Mouse (Mus musculus) kidney, adult 11 months (tissue): Measurements from ENCODE around the gene Jak3.

Experiments
- DNase-seq: peaks from one replicate; pipeline ENCODE4 v3.0.0; 2022

The Jak3 gene

DNA sequence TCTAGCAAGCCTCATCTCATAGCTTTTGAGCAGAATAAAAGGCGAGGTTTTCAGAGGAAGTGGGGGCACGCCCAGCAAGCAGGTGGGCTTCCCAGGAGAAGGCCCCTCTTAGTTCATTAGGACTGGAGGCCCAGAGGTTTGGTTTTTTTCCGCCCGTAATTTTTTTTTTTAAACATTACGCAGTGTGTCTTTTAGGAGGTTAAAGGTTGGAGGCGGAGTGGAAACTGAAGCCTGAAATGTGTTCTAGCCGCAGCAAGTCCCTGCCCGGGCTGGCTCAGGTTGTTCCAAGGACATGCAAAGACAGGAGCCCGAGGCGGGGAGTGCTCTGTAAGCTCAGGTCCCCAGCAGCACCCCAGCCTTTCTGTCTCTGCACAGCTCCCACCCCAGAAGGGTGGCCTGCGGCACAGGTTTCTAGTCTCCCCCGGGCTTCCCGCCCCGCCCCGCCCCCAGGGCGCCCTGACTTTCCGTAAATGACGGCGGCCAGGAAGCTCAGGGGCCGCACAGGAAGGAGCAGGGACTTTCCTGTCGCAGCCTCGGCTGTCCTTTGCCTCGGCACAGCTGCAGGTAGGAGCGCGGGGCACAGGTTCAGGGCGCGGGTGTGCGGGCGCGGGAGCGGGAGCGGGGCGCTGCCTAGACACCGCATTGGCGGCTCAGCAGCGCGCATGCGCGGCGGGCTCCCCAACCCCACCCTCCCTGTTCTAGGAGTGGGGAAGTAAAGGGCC lies at the start of gene Jak3:
TSS of gene Jak3 (plus strand) at position 277 of the 722 bp plus-strand sequence.
- DNase-seq: peak; percentile 59

DNA sequence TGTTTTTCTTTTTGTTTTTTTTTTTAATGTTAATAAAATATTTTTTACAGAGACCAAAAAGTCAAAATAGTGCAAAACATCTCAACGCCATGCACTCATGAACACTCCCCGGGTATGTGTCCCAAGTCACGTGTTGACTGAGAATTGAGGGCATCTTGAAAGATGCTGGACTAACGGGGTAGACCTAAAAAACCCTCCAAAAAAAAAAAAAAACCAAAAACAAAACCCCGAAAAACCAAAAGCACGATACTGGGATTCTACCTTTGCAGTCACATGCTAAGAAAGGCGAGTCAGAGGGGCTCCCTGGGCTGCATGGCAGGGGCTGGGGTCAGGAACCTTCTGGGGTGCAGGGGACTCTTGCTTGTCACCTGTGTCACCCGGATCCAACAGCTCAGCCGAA lies 49.3 kb upstream of the Jak3 start:
- DNase-seq: no peak

DNA sequence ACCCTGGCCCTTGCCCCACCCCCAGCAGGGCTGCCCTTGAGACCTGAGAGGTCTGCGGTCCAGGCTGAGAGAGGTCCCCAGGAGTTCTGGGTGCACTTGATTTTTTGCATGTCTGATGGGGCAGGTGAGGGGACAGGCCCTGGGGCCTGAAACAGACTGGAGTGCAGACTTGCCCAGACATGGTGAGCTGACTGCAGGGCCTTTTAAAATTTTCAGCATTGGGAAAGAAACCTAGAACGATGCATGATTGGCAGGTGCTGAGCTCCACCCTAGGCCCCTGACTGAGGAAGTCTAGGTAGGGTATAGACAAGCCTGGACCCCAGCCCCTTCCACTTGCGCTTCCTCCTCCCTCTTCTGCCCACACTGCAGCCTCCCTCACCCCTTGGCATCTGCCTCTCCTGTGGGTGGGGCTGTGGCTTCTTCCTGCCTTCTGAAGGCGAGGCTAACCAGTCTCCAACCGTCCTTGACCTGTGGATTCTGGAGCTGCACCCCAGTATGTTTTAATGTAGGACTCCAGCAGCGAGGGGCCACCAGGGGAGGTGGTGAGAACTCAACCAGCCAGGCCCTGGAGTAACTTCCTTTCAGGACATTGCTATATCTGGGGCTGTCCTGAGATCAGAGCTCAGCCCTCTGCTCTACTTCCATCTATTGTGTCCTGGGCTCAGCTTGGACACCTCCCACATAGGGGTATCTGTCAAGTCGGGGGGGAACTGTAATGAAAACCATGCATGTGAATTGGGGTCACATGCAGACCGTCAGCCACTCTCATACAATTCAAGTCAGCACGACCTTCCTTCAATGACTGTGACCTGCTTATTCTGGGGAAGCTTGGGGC lies 48.6 kb upstream of the Jak3 start:
- no peak for DNase-seq

DNA sequence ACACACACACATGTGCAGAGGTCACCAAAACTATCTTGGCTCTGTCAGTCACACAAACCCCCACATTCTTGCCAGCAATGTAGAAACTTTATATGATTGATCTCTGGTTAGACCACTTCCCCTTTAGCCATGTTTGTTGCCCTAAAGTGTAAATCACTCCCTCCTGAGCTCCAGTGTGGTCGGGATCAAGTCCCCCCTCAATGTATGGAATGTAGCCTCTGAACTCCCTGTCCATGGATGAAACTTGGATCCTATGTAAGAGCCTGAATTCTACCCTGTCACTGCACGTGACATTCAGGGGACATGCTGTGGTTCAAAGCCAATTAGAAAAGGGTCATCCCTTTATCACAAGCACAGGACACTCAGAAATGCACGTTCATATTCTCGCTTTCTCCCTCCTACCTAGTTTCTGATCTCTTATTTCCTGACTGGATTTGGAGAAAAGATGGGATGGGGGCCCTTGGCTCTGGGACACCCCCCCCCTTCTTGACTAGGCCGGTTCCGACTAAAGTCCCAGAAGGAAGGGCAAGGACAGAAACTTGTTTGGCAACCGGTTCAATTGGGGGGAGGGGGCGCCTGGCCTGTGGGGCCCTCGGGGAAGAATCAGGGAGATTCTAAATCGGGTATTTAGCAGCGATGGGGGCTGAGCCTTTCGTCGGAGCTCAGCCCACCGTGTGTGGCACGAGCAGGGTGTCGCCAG lies 47.5 kb upstream of the Jak3 start:
- no peak for DNase-seq

DNA sequence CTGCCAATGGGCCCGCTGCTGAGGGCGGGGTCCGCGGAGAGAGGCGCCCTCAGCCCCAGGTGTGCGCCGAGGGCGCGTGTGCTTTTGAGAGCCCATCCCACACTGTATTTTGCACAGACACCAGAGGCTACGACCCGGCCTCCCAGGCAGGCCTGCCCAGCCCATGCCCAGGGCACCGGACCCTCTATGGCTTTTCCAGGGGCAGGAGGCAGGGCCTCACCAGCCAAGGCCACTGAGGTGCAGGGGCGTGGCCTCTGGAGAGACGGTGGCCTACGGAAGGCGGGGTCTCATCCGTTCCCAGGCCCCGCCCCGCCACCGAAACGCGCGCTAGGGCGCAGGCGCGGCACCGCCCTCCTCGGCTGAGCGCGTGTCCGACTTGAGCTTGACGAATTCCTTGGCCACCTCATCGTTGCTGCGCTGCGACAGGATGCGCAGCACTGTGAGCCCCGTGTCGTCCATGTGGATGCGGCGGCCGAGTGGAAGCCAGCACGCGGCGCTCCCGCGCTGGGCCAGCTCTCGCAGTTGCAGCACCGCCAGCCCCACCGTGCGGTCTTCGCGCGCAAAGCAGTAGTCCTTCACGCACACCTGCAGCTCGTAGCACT lies 46.9 kb upstream of the Jak3 start:
- DNase-seq: peak; percentile 92

DNA sequence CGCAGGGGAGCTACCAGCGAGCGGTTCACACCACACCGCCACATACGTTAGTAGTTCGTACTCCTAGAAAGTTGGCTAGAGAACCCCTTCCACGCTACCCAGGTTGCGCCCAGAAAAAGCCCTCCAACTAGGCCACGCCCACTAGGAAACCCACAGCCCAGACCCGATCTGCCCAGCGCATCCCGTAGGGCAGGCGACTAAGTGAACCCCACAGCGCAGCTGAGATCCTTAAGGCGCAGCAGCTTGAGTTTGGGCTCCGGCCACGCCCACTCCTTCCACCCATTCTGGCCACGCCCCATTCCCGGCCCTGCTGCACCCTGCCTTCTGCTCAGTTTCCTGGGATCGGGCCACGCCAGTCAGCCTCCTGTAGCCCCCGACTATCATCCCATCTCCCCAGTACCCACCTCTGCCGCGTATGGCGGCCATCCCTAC lies 46.3 kb upstream of the Jak3 start:
- peak; percentile 43 for DNase-seq

DNA sequence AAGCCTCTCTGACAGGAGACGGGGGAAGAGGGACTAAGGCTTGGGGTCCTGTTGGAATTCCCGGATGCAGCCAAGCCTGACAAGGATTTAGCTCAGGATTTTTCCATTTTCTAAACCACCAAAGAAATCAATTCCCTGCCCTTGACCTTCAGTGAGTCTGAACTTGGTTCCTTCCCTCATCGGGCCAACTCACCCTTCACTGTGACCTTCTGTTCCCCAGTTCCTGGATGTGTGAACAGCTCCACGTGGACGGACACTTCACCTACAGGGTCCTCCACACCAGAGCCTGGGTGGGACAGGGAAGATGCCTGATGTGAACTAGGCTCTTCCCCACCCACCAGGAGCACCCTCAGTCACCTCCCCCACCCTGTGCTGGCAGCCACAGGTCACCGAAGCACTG lies 45.3 kb upstream of the Jak3 start:
- DNase-seq: no peak

DNA sequence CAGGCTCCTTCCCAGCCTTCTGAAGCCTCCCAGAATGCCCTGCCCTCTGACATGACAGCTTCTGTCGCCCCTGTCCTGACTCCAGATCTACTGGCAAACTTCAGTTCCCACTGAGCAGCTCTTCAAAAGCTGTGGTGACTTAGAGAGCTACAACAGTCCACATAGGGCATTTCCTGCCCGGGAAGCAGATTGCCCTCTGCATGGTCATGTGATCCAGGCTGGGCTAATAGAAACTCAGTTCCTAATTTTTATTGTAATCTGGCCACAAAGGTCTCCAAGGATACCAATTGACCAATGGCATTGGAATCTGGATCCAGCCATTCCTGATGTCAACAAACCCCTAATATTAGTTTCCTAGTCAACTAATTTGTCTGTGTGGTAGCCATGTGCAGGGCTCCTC lies 44.2 kb upstream of the Jak3 start:
- DNase-seq: no peak

DNA sequence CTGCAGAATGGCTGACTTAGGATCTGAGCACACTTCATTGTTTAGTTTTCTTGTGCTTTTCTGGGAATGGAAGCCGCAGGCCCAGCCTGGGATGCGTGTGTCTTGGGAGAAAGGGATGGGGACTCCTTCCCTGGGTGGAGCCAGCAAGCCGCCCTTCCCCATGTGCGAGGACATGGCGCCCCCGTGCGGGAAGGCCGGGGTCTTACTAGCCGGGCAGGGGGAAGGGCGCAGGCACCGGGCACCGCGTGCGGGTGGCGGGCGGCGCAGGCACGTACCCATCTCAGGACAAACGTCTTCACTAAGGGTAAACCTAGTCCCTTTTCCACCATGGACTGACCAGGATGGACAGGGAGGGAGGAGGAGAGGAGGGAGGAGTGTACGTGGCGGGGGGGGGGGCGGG lies 42.9 kb upstream of the Jak3 start:
- no peak for DNase-seq

DNA sequence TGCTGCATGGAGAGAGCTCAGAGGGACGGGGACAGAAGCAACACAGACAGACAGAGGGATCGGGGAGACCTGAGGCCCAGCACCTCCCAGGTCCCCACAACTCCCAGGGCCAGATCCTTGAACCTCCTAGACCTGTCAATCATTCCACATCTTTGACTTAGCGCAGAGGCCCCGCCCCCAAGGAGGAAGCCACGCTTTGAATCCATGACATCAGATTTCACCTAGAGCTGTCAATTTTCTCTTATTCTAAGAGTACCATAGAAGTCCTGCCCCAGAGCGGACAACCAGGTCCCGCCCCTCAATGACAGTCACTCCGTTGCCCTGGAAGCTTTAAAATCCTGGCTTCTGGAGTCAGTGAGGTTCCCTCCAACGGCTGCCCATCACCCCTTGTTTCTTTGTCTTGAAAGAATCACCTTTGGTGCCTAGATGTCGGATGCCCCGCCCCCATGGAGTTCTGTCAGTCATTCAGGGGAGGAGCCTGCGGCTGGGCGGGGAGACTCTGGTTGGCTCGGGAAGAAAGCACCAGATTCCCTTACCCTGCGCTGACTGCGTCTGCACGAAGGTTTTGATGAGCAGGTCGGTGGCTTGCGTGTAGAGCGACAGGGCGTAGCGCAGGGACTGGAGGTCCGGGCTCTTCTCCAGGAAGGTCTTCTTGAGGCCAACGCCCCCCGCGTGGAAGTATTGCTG lies 42.0 kb upstream of the Jak3 start:
- peak; percentile 70 for DNase-seq

DNA sequence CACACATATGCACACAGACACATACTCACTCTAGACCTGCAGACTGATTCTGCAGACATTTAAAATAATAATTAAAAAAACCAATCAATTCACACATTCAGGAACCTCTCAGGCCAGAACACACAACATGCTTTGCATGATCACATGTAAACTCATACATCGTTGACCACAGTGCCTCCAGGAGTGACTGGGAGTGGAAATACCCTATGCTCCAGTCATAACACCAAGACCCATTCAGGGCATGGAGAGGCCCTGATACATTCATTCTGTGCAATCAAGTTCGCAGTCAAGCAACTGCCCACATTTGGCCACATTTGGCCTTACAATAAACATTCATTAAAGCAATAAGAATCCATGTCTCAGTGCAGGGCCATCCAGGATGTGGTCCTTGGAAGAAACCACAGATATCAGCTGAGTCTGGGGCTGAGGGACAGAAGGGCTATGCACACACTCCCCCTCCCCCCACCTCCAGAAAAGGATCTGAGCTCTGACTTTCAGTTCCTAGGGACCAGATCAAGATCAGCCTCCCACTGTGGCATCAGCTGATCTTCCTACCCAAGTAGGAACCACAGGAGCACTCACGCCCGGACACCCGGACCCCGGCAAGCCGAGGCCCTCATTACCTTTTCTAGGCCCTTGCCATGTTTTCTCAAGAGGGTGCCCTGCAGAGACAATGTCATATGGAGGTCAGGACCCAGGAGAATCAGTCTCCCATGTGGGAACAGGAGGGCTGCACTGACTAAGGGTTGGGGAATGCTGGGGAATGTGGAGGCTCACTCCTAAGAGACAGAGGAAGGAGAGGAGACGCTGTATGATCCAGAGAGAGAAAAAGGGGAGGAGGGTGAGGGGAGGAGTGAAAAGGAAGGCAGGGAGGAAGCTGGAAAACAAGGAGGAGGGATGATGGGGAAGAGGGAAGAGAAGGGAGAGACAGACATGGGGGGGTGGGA lies 38.7 kb upstream of the Jak3 start:
- DNase-seq: no peak

DNA sequence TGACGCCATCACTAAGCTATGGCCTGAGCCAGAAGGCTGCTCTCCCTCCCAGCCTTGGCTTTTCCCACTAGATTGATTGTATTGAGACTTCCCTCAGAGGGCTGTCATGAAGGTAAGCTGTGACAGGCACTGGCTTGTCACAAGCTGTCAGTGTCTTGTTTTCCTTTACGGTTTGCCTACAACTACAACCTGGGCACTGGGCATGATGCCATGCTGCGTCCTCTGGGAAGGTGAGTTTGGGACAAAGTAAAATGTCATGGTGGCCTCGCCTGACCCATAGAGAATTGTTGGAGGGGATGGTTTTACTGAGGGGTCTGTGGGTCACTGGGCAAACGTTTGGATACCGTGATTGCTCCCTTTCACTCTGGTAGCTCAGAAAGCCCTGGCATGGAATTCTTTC lies 37.8 kb upstream of the Jak3 start:
- DNase-seq: no peak

DNA sequence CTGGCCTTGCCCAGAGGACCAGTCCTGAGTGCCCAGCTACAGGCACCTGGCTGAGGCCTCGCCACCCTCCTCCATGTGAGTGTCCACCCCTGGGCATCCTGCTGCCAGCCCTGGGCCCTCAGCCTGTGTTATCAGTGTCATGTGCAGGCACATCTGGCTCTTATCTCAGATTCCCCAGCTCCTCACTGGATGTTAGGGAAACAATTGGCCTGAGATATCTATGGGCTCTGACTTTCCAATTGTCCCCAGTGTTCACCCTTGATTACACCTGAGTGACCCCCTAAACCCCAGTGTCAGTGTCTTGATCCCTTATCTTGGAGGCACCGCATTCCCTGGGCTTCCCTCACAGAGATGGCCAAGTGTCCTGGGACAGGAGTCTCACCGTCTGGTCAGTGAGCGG lies 36.8 kb upstream of the Jak3 start:
- no peak for DNase-seq

DNA sequence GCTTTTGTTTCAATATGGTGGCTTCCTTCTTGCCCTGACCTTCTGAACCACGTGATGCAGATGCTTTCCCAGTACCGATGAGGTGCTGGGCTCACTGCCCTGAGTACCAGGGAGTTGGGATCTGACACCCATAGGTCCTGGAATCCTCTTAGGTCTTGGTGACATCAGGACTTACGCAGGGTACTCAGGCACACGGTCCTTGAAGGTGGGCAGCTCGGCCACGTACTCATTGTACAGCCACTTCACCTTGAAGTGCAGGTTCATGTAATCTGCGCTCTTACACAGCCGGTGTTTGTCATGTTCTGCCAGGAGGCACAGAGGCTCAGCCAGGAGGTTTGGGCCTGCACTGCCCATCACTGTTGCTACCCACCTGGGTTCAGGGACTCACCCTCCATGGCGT lies 30.6 kb upstream of the Jak3 start:
- DNase-seq: no peak

DNA sequence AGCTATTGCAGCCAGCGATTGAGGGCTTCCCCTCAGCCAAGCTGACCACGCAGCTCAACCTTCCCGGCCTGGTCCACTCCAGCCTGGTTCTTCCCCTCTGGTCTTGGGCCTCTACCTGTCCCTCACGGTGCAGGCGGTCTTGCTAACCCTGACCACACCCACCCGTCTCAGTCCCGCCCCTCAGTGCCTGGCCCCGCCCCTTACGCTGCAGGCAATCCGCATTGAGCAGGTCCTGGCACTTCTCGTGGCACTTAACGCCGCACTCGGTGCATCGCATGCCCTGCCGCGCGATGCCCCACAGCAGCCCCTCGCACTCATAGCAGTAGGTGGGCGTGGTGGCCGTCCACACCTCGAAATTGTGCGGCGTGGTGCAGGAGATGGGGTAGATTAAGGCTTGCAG lies 21.5 kb upstream of the Jak3 start:
- DNase-seq: no peak

DNA sequence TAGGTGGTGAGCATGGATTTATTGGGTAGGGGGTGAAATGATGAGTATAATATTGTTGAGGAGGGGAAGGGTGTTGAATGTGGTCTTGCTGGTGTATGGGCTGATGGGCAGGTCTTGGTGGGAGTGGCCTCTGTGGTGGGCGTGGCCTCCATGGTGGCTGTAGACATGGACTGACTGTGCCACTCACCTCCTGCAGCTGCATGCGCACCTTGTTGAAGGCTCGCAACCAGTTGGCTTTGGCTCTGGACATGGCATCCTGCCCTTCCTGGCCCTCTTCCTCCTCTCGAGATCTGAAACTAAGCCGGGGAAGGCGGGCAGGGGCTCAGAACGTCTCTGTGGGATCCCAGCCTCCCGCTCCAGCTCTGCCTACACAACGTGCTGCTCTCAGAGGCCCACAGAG lies 18.3 kb upstream of the Jak3 start:
- DNase-seq: no peak

DNA sequence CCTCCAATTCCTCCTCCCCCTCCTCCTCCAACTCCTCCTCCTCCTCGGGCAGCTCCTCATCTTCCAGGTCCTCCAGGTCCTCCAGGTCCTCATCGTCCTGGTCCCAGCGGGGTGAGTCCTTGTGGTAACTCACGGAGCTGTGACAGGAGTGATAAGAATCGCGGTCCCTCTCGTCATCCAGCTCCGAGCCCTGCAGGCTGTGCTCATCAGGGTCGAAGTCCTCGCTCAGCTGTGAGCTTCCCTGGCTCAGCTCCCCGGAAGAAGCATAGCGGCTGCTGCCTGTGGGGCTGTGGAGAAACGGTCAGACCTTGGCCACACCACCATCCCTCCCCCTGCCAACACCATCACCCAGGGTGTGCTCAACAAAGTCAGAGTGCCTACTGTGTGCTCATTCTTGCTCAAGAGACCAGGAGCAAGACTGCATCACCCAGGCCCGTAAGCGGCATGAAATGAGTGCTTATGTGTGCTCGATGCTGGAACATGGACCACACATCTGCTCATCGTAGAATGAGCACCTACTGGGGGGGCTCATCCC lies 17.5 kb upstream of the Jak3 start:
- DNase-seq: no peak

DNA sequence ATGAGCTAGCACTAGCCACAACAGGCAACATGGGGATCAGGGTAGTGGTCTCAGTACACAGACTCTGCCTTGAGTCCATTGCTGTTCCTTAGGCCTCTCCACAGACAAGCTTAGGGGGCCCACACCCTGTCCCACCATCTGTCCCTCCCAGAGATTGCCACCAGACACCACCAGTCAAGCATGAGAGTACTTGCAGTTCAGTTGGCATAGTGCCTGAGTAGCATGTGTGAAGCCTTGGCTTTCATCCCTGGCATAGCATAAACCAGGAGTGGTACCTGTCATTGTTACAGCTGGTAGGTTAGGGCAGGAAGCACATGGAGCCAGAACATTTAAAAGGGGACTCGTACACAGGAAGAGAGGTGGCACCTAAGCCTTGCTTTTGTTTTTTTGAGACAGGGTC lies 16.3 kb upstream of the Jak3 start:
- no peak for DNase-seq

DNA sequence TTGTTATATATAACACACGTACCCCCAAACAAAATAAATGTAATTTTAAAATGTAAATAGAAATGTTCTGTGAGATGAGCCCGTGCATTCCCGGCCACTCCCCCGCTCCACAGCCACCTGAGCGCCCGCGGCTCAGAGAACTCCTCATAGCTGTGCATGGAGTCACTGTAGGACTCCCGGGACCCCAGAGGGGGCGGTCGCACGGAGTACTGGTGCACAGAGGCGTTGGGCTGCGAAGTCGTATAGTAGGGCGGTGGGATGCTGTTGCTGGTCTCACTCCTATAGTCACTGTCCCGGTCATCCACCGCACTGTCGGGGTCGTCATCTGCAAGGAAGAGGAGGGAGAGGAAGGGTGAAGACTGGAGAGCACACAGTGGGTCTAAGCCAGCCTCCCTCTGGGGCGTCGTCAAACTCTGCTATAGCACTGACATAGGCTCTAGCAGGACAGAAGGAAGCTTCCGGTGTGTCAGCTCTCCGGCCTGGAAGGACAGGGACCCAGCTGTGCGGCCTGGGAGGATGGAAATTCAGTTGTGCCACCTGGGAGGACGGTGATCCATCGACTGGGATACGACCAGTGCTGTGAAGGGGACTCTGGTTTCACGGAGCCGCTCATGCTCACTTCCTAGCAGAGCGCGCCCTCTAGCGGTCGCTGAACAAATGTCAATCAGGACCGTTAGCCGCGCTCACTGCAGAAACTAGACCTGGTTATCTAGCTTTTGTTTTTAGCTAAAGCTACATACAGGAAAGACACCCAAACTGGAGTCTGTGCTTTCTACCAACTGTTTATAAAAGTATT lies 15.6 kb upstream of the Jak3 start:
- peak; percentile 65 for DNase-seq

DNA sequence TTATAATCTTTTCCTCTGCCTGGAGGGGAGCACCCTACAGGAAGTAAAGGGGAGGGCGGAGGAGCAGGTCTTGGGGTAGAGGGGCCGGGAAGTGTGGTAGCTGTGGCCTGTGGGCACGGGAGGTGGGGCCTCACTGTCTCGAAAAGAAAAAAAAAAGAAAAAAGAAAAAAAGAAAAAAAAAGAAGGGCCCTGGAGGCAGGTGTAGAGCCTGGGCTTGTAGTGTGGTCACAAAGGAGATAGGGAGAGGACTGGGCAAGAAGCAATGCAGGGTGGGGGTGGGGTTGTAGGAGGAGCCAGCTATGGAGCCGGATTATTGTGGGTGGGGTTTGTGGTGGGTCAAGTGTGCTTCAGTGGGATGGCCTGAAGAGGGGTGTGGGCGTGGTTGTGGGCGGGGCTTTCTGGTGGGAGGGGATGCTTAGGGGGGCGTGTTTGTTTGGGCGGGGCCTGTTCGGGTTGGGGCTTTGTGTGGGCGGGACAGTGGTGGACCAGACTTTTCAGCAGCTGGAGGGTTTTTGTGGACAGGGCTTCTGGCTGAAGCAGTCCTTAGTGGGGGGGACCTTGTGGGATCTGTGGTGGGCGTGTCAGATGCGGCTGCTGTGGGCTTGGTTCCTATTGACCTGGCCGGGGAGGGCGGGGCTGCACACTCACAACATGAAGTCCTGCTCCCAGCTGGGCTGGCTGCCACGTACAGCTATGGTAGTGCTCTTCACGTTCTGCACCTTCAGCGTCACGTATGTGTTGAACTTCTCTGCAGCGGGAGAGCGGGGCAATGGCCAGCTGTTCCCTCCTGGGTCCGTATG lies 10.6 kb upstream of the Jak3 start:
- DNase-seq: peak; percentile 60
